Mouse (Mus musculus) inflammation-experienced regulatory T-cells, adult 6 months (primary cell): ENCODE measurements around the gene Cul4b. TPM values are rescaled to one million over a fixed set of nuclear protein-coding genes. Genes with fewer than 3 reads are reported as not detected.
A peak's percentile ranks its signal among the peaks of the same experiment; 100 is the strongest.
"Not testable (repeated sequence)": the region's sequence is repeated elsewhere in the genome, so short reads cannot be mapped to it uniquely, and the experiment has no call there.

Experiments
- ATAC-seq: one replicate; pipeline ENCODE4 v1.8.0; 2017
- polyA plus RNA-seq, 3 experiments: library from polyadenylated mRNA; unstranded; fragments of 100-300 nt; shearing (Covaris generic); gene quantifications; one replicate each; pipeline ENCODE4 v1.2.1; 2017

The Cul4b gene
- polyA plus RNA-seq, result 10 to 100 TPM; 27.4 to 32.9 (median 32.0) TPM

DNA sequence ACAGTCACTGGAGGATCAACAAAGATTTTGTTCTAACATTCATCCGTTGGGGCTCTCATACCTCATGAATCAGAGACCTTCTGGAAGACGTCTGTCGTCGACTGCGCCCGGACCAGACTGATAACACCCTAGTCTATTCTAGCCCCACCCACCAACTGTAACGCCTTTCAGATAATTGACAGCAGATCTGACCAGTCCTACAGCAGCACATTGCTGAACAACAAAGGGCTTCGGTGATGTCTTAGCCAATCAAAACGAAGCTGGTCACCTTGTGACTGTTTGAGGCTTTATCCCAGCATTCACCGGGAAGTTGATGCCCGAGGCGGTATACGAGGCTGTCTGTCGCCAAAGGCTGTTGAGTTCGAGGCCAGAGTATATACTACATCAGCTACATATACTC is at the start of gene Cul4b:
Cul4b (minus strand) TSS at position 119 of the 400 bp plus-strand sequence.
- ATAC-seq, result no peak

- ATAC-seq, result peak; percentile 74
These were observed 25.0 kb upstream of the Cul4b start for GRCm38 (mm10) chrX:38600995-38601369.

DNA sequence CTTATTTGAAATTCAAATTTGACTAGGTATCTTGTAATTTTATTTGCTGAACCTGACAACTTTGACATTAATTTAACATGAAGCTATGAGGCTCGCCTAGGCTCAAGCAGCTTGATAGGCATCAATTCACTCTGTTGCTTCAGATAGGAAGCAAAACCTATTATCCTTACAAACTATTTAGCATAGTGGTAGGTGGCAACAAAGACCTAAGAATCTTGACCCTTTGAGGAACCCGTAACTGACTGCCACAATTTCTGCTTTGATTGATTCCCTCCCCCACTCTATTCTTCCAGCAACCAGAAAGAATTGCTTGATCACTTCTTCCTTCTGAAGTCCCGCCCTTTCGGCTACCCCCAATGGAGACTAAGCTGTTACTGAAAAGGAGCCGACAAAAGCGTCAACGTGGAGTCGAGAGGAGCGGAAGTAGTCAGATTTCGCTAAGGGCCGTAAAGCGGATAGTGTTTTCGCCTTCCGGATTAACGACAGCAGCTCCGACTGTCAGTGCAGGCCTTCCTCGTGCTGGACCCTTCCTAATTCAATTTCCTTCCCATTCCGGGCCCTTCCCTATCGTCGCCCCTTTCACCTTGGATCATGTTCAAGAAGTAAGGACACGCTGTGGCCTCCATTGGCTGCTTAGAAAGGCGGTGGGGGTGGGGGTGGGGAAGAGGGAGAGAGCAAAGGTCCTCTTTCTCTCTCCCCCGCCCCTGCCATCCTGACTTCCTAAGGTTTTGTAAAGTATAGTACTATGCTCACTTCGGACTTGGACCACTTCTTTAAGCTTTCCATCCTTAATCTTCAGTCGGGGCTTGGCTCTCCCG is 24.4 kb upstream of the Cul4b start, which contains the start of gene Mcts1:
Mcts1 (plus strand) TSS at position 402 of the 818 bp plus-strand sequence.
- peak; percentile 95 for ATAC-seq

GRCm38 (mm10) chrX:38593180-38593889 is 17.3 kb upstream of the Cul4b start:
- ATAC-seq, result no peak

- ATAC-seq, result no peak
These were observed 15.8 kb upstream of the Cul4b start for GRCm38 (mm10) chrX:38591749-38592148.

DNA sequence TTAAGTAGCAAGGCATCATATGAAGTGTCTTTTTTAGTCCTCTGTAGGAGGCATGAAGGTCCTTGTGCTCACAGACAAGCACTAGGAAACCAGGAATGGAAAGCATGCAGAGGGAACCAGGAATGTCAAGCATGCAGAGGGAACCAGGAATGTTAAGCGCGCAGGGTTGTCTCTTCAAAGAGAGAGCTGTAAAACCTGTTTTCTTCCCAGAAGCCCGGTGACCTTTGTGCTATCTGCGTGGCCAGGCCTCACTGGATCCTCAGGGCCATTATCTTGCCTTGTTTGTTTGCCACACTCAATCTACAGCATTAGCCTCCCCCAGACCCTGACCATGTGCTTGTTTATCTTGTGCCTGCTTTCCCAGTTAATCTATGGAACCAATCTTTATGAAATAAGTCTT is 13.8 kb upstream of the Cul4b start:
- ATAC-seq, result no peak

- no peak for ATAC-seq
These were observed 7.3 kb upstream of the Cul4b start for GRCm38 (mm10) chrX:38583261-38583660.

- ATAC-seq, result no peak
These were observed 5.1 kb upstream of the Cul4b start for GRCm38 (mm10) chrX:38581140-38581539.

- no peak for ATAC-seq
These were observed 9.3 kb downstream of the Cul4b start for GRCm38 (mm10) chrX:38566521-38567205.

DNA sequence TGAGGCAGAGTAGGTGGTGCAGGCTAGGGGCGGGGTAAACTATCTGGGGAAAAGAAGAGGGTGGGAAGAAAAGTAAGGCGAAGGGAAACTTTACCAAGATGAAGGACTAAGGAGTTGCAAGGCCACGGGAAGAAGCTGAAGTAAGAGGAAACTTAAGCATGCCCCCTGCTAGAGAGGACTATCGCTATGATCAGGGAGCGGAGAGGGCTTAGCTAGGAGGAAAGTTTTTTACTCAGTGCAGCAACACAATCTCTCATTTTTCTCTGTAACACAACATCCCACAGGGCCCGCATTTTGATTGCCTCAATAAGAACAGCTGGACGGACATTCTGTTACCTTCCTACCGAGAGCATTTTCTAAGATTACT is 10.8 kb downstream of the Cul4b start:
- no peak for ATAC-seq

DNA sequence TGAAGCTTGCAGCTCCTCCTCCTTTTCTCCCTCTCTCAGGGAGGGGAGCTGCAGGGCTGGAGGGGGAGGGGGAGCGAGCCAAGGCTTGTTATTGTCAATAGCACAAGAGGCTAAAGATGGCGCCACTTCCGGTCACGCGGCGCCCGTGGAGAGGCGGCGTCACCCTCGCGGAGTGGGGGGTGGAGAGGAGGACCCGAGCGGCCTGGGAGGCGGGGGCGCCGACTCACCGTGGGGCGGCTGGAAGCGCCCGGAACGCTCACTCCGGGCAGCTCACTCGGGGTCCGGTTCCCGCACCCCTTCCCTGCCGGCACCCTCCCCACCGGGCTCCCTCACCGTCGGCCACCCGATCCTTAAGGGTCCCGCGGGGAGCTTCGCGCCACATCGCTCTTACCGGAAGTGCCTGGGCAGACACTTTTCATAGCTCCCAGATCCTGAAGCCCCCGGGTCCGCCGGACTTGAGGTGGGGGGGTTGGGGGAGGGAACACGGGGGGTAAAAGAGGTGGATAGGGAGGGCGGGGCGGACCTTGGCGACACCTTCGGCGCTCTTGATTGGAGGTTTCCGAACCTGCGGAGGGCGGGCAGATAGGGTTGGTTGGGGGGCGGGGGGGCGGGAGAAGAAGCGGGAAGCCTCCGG is 11.3 kb downstream of the Cul4b start:
- ATAC-seq, result peak; percentile 83

DNA sequence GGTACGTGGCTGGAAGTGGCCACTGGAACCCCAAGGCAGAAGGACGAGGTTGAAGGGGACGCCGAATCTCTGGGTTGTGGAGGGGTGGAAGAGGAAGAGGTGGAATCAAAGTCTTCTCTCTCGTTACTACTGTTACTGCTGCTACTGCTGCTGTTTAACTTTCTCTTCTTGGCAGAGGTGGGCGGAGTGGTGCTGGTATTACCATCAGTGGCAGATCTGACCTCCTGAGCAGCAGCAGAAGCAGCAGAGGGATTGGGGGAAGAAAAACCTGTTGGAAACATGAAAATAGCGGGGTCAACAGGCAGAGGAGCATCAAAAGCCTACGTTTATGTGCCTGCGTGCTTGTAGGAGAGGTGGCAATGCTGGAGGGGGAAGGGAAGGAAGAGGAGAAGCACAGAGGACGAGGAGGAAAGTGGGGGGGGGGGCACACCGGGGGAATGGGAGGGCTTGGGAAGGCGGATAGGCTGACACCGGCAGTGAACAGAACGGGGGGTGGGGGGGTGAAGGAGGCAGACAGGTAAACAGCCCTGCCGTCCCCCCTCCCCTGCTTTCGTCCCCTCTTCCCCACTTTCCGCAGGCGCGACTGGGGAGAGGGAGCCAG is 12.0 kb downstream of the Cul4b start:
- peak; percentile 23 for ATAC-seq

DNA sequence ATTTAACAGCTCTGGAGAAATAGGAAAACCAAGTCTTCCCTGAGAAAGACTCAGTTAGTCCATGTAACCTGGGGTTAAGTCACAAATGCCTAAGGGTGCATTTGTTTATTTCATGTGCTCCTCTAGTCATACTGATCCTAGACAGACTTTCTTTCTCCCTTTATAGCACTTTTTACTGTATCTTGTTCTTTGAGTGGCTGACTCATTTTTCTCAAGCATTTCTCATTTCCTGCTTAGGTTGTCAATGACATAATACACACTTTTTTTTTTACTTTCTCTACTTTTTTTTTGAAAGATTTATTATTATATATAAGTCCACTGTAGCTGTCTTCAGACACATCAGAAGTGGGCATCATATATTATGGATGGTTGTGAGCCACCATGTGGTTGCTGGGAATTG is 22.7 kb downstream of the Cul4b start:
- no peak for ATAC-seq

- peak; percentile 35 for ATAC-seq
These were observed 61.4 kb downstream of the Cul4b start for GRCm38 (mm10) chrX:38514556-38514955.

DNA sequence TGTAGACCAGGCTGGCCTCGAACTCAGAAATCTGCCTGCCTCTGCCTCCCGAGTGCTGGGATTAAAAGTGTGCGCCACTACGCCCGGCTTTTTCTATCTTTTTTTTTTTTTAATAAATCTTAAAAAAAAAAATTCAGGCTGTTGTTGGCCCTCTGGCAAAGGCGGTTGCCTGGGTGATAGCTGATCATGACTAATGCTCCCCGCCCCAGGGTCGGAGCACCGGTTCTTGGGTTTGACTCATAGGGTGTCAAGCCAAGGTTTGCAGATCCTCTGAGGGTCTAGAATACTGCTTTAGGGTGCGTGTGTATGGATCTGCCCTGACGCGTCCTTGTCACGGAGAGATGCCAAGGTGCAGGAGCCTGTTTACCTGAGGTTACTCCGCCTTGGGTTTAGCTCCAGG is 71.2 kb downstream of the Cul4b start:
- ATAC-seq, result no peak

DNA sequence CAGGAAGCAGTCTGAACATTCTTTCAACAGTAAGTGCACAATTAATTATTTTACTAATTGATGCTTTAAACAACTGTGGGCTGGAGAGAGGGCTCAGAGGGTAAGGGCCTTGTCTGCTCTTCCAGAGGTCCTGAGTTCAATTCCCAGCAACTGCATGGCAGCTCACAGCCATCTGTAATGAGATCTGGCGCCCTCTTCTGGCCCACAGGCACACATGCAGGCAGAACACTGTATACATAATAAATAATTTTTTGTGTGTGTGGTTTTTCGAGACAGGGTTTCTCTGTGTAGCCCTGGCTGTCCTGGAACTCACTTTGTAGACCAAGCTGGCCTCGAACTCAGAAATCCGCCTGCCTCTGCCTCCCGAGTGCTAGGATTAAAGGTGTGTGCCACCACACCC is 73.8 kb downstream of the Cul4b start:
- not testable (repeated sequence) for ATAC-seq

GRCm38 (mm10) chrX:38485464-38485863 is 90.5 kb downstream of the Cul4b start:
- ATAC-seq, result not testable (repeated sequence)

Other genes starting within 250 kb of the Cul4b start
- 100 to 1,000 TPM in 1 of 3 experiments, 10 to 100 TPM in 2; 55.0 to 106 (median 76.3) TPM for gene Lamp2, start 119.7 kb downstream of the Cul4b start, polyA plus RNA-seq
- 100 to 1,000 TPM; 124 to 135 (median 126) TPM for gene Mcts1, start 24.4 kb upstream of the Cul4b start, polyA plus RNA-seq
- gene C1galt1c1, start 58.9 kb upstream of the Cul4b start, polyA plus RNA-seq, result 10 to 100 TPM; 18.8 to 30.4 (median 24.1) TPM
- not detected for gene 6030498E09Rik, start 196.5 kb upstream of the Cul4b start, polyA plus RNA-seq